Mouse (Mus musculus) neural tube, embryonic 14.5 days (tissue): ENCODE measurements around the gene Osbpl8. TPM values are rescaled to one million over a fixed set of nuclear protein-coding genes. Genes with fewer than 3 reads are reported as not detected.

Source experiments
- ATAC-seq: fragments of 200-750 bp; cut with Nextera tagmentation; 2 replicates; pipeline ENCODE4 v1.8.0; 2017; ENCODE audit warnings: low read depth, mild to moderate bottlenecking, moderate TSS enrichment, moderate library complexity
- H3K27ac ChIP-seq: fragments of 300-500 bp; sonication (generic); 2 replicates; pipeline ENCODE4 v1.5.1; 2014; ENCODE audit warnings: low read depth, mild to moderate bottlenecking, control low read depth, low read length, moderate library complexity, mixed read lengths
- H3K27me3 ChIP-seq: fragments of 300-500 bp; sonication (generic); 2 replicates; pipeline ENCODE4 v1.6.1; 2014; ENCODE audit warnings: low read length; ENCODE audit not compliant: control insufficient read depth, insufficient read depth
- H3K36me3 ChIP-seq: fragments of 300-500 bp; sonication (generic); 2 replicates; pipeline ENCODE4 v1.6.1; 2014; ENCODE audit warnings: low read length, mixed read lengths; ENCODE audit not compliant: control insufficient read depth, insufficient read depth
- H3K4me1 ChIP-seq: fragments of 300-500 bp; sonication (generic); 2 replicates; pipeline ENCODE4 v1.6.1; 2014; ENCODE audit warnings: low read length; ENCODE audit not compliant: control insufficient read depth, insufficient read depth
- H3K4me2 ChIP-seq: fragments of 300-500 bp; sonication (generic); 2 replicates; pipeline ENCODE4 v1.6.1; 2014; ENCODE audit warnings: mild to moderate bottlenecking, low read depth, low read length, control low read depth
- H3K4me3 ChIP-seq: fragments of 300-500 bp; sonication (generic); 2 replicates; pipeline ENCODE4 v1.5.1; 2014; ENCODE audit warnings: low read depth, low read length, control low read depth, mixed read lengths
- H3K9ac ChIP-seq: fragments of 300-500 bp; sonication (generic); replicated peaks from 2 replicates; pipeline ENCODE4 v1.6.1; 2014; ENCODE audit warnings: low read depth, mild to moderate bottlenecking, control low read depth, low read length, mixed read lengths
- H3K9me3 ChIP-seq: fragments of 300-500 bp; sonication (generic); 2 replicates; pipeline ENCODE4 v1.6.1; 2016; ENCODE audit warnings: low read length; ENCODE audit not compliant: control insufficient read depth
- WGBS: fragments of 180-500 bp; shearing (Covaris S2); extraction: QIAGEN DNeasy Blood & Tissue Kit; methylation state at CpG from one replicate; pipeline ENCODE4 v1.1.7; 2014; 5-methylcytosine and 5-hydroxymethylcytosine counted together
- polyA plus RNA-seq: library from polyadenylated mRNA; unstranded; fragments of >200 nt; fragmentation: Nextera tagmentation; extraction: Ambion mirVana; gene quantifications from 2 replicates; pipeline ENCODE4 v1.2.1, GENCODE M21; 2014

Osbpl8 gene
- polyA plus RNA-seq, 1 experiment from 2014 or later: 24.0 TPM

- no peaks in the 10 kb centered on the region for H3K9me3 ChIP-seq
- WGBS: 81% methylated on average over 1 of the region's 1 CpGs
- ATAC-seq: no peak
- H3K9ac ChIP-seq: no peak overlapping the region
- H3K4me2 ChIP-seq: no peak overlapping the region
- H3K4me3 ChIP-seq: no peak overlapping the region
- no peaks in the 10 kb centered on the region for H3K27me3 ChIP-seq
- no peaks in the 10 kb centered on the region for H3K4me1 ChIP-seq
- no peaks in the 10 kb centered on the region for H3K36me3 ChIP-seq
- H3K27ac ChIP-seq: no peak overlapping the region
Measured at GRCm38 (mm10) chr10:111139170-111139569, 25.4 kb upstream of the Osbpl8 start.

GRCm38 (mm10) chr10:111139881-111140280, 24.7 kb upstream of the Osbpl8 start:
- ATAC-seq: no peak
- H3K27me3 ChIP-seq: no peaks in the 10 kb centered on the region
- 79% methylated on average over 5 of the region's 5 CpGs for WGBS
- no peaks in the 10 kb centered on the region for H3K36me3 ChIP-seq
- H3K4me3 ChIP-seq: no peak overlapping the region
- H3K4me1 ChIP-seq: no peaks in the 10 kb centered on the region
- H3K9me3 ChIP-seq: no peaks in the 10 kb centered on the region
- no peak overlapping the region for H3K4me2 ChIP-seq
- no peak overlapping the region for H3K27ac ChIP-seq
- H3K9ac ChIP-seq: no peak overlapping the region

GRCm38 (mm10) chr10:111144371-111144959, 20.1 kb upstream of the Osbpl8 start:
- Histone ChIP-seq H3K9me3 (no peaks in the 10 kb centered on the region), H3K4me3 (no peak overlapping the region), H3K4me2 (no peak overlapping the region), H3K27me3 (no peaks in the 10 kb centered on the region), H3K27ac (no peak overlapping the region), H3K36me3 (no peaks in the 10 kb centered on the region), H3K4me1 (no peaks in the 10 kb centered on the region), H3K9ac (no peak overlapping the region)
- 81% methylated on average over 11 of the region's 11 CpGs for WGBS
- no peak for ATAC-seq

GRCm38 (mm10) chr10:111149761-111150160, 14.8 kb upstream of the Osbpl8 start:
- no peak for ATAC-seq
- no peak overlapping the region for H3K4me2 ChIP-seq
- H3K9me3 ChIP-seq: no peaks in the 10 kb centered on the region
- 63% methylated on average over 5 of the region's 5 CpGs for WGBS
- H3K4me1 ChIP-seq: no peaks in the 10 kb centered on the region
- H3K9ac ChIP-seq: no peak overlapping the region
- no peak overlapping the region for H3K27ac ChIP-seq
- H3K4me3 ChIP-seq: no peak overlapping the region
- H3K27me3 ChIP-seq: no peaks in the 10 kb centered on the region
- H3K36me3 ChIP-seq: no peaks in the 10 kb centered on the region

GRCm38 (mm10) chr10:111155065-111155464, 9.5 kb upstream of the Osbpl8 start:
- no peak for ATAC-seq
- Histone ChIP-seq H3K36me3 (no peaks in the 10 kb centered on the region), H3K4me1 (no peaks in the 10 kb centered on the region), H3K4me3 (no peak overlapping the region), H3K9ac (no peak overlapping the region), H3K27ac (no peak overlapping the region), H3K4me2 (no peak overlapping the region), H3K9me3 (no peaks in the 10 kb centered on the region), H3K27me3 (no peaks in the 10 kb centered on the region)
- 92% methylated on average over 3 of the region's 3 CpGs for WGBS

- 74% methylated on average over 7 of the region's 7 CpGs for WGBS
- Histone ChIP-seq H3K4me3 (no peak overlapping the region), H3K4me1 (no peaks in the 10 kb centered on the region), H3K9me3 (no peaks in the 10 kb centered on the region), H3K36me3 (no peaks in the 10 kb centered on the region), H3K27ac (no peak overlapping the region), H3K27me3 (no peaks in the 10 kb centered on the region), H3K4me2 (no peak overlapping the region), H3K9ac (no peak overlapping the region)
- ATAC-seq: no peak
Measured at GRCm38 (mm10) chr10:111155571-111155970, 9.0 kb upstream of the Osbpl8 start.

- no peak overlapping the region for H3K9ac ChIP-seq
- 88% methylated on average over 29 of the region's 29 CpGs for WGBS
- H3K27ac ChIP-seq: no peak overlapping the region
- H3K4me1 ChIP-seq: no peaks in the 10 kb centered on the region
- no peak overlapping the region for H3K4me2 ChIP-seq
- H3K9me3 ChIP-seq: no peaks in the 10 kb centered on the region
- no peaks in the 10 kb centered on the region for H3K27me3 ChIP-seq
- no peak overlapping the region for H3K4me3 ChIP-seq
- no peak for ATAC-seq
- H3K36me3 ChIP-seq: no peaks in the 10 kb centered on the region
Measured at GRCm38 (mm10) chr10:111156394-111157190, 8.0 kb upstream of the Osbpl8 start.

GRCm38 (mm10) chr10:111157241-111157659, 7.3 kb upstream of the Osbpl8 start:
- Histone ChIP-seq H3K9ac (no peak overlapping the region), H3K27me3 (no peaks in the 10 kb centered on the region), H3K4me3 (no peak overlapping the region), H3K4me2 (no peak overlapping the region), H3K27ac (no peak overlapping the region), H3K4me1 (no peaks in the 10 kb centered on the region), H3K36me3 (no peaks in the 10 kb centered on the region), H3K9me3 (no peaks in the 10 kb centered on the region)
- ATAC-seq: no peak
- WGBS: 82% methylated on average over 7 of the region's 7 CpGs

GRCm38 (mm10) chr10:111159789-111160522, 4.6 kb upstream of the Osbpl8 start:
- H3K27me3 ChIP-seq: no peaks in the 10 kb centered on the region
- ATAC-seq: no peak
- no peaks in the 10 kb centered on the region for H3K9me3 ChIP-seq
- no peak overlapping the region for H3K27ac ChIP-seq
- WGBS: 84% methylated on average over 5 of the region's 5 CpGs
- H3K4me1 ChIP-seq: 0 out of 2 replicates have a peak, but pooled peaks cover 5% of the 10 kb centered on the region
- no peak overlapping the region for H3K4me3 ChIP-seq
- H3K36me3 ChIP-seq: no peaks in the 10 kb centered on the region
- H3K4me2 ChIP-seq: no peak overlapping the region
- no peak overlapping the region for H3K9ac ChIP-seq
